8 mouse cellular contexts compared by ENCODE assay signal in genomic region chr17:13656485-13657181, GRCm38 (mm10).
DNase-seq lines count a peak whose midpoint lies in the region; ATAC-seq lines count a peak whose summit lies in the region.

No protein-coding gene starts in this region.

- H3K4me2 ChIP-seq in embryonic facial prominence, embryonic 12.5 days (replicated peaks) = peak overlapping the region; percentile 48
- H3K4me2 ChIP-seq in intestine, embryonic 14.5 days (ENCODE audit: low read length) = peak overlapping the region; percentile 39

- H3K36me3 ChIP-seq in embryonic facial prominence, embryonic 12.5 days = no peaks in the 10 kb centered on the region
- H3K36me3 ChIP-seq in intestine, embryonic 14.5 days (ENCODE audit: control insufficient read depth, insufficient read depth, low read length) = no peaks in the 10 kb centered on the region

- intact Hi-C loops in gastrocnemius, postnatal 36 days (cut with DNase I) = no loop called here

- ATAC-seq in embryonic facial prominence, embryonic 12.5 days (ENCODE audit: insufficient number of reproducible peaks, insufficient read depth, low FRiP score, low TSS enrichment) = peak; percentile 57; the same call in 1 of the 2 replicates
- ATAC-seq in intestine, embryonic 14.5 days (replicated peaks; ENCODE audit: low FRiP score, low TSS enrichment, low read depth) = peak; percentile 60
- ATAC-seq in erythroid progenitor cell, adult 5-6 weeks (replicated peaks; ENCODE audit: low FRiP score, poor library complexity, severe bottlenecking) = no peak

- peak overlapping the region; percentile 9; the same call in 1 of the 2 replicates for H3K4me3 ChIP-seq in embryonic facial prominence, embryonic 12.5 days
- H3K4me3 ChIP-seq in intestine, embryonic 14.5 days (ENCODE audit: low read depth, low read length) = no peak overlapping the region

- peaks cover 24% of the 10 kb centered on the region for H3K4me1 ChIP-seq in embryonic facial prominence, embryonic 12.5 days
- H3K4me1 ChIP-seq in intestine, embryonic 14.5 days (replicated peaks; ENCODE audit: control insufficient read depth, insufficient read depth, low read length) = peaks cover 14% of the 10 kb centered on the region

- peak; percentile 28 for DNase-seq in kidney, adult 9 months
- DNase-seq in kidney, adult 11 months = no peak
- DNase-seq in intestine, embryonic 14.5 days (ENCODE audit: low spot score) = no peak
- DNase-seq in mesoderm, embryonic 11.5 days (ENCODE audit: low read depth, low spot score) = peak; percentile 68
- no peak for DNase-seq in gastrocnemius, postnatal 36 days
- DNase-seq in layer of hippocampus, adult 11-12 months (ENCODE audit: low spot score) = no peak

- H3K9me3 ChIP-seq in embryonic facial prominence, embryonic 12.5 days = no peaks in the 10 kb centered on the region
- no peaks in the 10 kb centered on the region for H3K9me3 ChIP-seq in intestine, embryonic 14.5 days (ENCODE audit: control insufficient read depth, low read length)

- H3K27me3 ChIP-seq in embryonic facial prominence, embryonic 12.5 days = no peaks in the 10 kb centered on the region
- H3K27me3 ChIP-seq in intestine, embryonic 14.5 days (replicated peaks; ENCODE audit: control insufficient read depth, insufficient read depth, low read length) = no peaks in the 10 kb centered on the region

- 2% methylated on average over 10 of the region's 15 CpGs for WGBS in embryonic facial prominence, embryonic 12.5 days
- WGBS in intestine, embryonic 14.5 days = under 1% methylated on average over 11 of the region's 15 CpGs

- H3K9ac ChIP-seq in embryonic facial prominence, embryonic 12.5 days = no peak overlapping the region
- H3K9ac ChIP-seq in intestine, embryonic 14.5 days (ENCODE audit: low read length) = no peak overlapping the region

- peak overlapping the region; percentile 31; the same call in 1 of the 2 replicates for H3K27ac ChIP-seq in embryonic facial prominence, embryonic 12.5 days
- H3K27ac ChIP-seq in intestine, embryonic 14.5 days (ENCODE audit: low read depth) = no peak overlapping the region

Comparison
In these comparisons a context has a peak if more than half of its experiments do, and no peak if none do; other contexts are left out.
1. DNase-seq: peak in kidney, adult 9 months (single experiment) and mesoderm, embryonic 11.5 days (single experiment); none in kidney, adult 11 months (single experiment), intestine, embryonic 14.5 days (single experiment), gastrocnemius, postnatal 36 days (0 of 2) and layer of hippocampus, adult 11-12 months (single experiment).